Mouse (Mus musculus): ENCODE data around the gene Slc17a9. TPM values are rescaled to one million over a fixed set of nuclear protein-coding genes. Genes with fewer than 3 reads are reported as not detected.
"Not testable (repeated sequence)": the region's sequence is repeated elsewhere in the genome, so short reads cannot be mapped to it uniquely, and the experiment has no call there.

Slc17a9 gene
- total RNA-seq, 2 experiments from 2014 or later: 0.38 TPM; not detected in 1

DNA sequence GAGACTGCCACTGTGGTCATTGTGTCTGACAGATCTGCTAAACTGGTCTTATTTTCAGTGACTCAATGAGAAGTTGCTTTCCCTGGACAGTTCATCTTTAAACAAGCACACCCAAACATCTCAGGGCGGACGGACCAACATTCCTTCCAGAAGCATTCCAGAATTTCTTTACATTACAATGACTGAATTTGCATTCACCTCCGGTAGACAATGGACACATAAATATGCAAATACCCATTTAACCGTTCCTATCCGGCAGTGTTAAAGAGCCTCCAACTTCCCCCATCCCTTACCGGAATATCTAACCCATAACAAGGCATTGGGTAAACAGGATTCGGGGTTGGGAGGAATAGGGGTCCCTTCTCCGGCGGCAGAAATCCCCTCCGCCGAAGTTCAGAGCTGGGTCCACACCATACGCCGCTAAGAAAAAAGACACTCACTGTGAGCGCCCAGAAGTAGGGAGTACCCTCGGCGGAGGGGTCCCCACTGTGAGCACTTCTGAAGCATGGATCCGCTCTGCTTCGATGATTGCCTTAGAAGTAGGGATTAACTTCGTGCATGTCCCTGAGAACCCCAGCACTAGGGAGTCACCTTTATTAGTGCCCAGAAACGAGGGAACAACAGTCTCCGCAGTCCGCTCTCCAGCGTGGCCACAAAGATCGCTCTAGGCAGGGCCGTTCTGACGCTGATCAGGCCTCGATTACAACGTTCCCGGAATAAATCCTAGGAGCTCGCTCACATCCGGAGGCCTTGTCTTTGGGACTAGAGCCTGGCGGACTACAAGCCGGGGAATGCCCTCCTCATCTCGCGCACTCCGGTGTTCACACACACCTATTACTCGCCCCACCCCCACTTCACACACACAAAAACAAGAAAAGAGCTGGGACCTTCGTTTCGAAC lies 15.8 kb upstream of the Slc17a9 start:
- intact Hi-C loops (cut with DNase I): loop anchor here (2.0 to 10.0 kb wide), 2 partner anchors 16 to 434 kb away; partner anchors contain the start of gene Cables2
- DNase-seq: no peak

DNA sequence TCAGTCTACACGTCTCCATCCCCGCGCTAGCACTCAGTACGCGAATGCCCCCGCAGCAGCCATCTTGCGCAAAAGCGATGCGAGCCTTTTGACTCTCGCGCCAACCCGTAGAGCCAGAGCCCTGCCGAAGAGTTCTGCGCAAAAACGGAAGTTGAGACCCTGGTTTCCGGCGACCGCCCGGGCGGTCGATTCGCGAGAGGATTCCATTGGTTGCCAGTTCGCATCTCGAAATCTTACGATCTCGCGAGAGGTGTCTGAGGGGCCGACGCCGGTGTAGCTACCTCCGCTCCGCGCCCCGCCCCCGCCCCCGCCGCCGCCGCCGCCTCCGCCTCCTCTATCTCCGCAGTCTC lies 15.2 kb upstream of the Slc17a9 start, which contains the start of the genes Dido1 and Gid8:
Gene Dido1, minus strand, starts transcription at position 77 of the 350 bp plus-strand sequence.
Gene Gid8, plus strand, starts transcription at position 195 of the 350 bp plus-strand sequence.
- intact Hi-C loops (cut with DNase I): loop anchor here (2.0 to 10.0 kb wide), 3 partner anchors 17 to 435 kb away; partner anchors contain the start of gene Cables2
- DNase-seq: peak; percentile 96 to 97

DNA sequence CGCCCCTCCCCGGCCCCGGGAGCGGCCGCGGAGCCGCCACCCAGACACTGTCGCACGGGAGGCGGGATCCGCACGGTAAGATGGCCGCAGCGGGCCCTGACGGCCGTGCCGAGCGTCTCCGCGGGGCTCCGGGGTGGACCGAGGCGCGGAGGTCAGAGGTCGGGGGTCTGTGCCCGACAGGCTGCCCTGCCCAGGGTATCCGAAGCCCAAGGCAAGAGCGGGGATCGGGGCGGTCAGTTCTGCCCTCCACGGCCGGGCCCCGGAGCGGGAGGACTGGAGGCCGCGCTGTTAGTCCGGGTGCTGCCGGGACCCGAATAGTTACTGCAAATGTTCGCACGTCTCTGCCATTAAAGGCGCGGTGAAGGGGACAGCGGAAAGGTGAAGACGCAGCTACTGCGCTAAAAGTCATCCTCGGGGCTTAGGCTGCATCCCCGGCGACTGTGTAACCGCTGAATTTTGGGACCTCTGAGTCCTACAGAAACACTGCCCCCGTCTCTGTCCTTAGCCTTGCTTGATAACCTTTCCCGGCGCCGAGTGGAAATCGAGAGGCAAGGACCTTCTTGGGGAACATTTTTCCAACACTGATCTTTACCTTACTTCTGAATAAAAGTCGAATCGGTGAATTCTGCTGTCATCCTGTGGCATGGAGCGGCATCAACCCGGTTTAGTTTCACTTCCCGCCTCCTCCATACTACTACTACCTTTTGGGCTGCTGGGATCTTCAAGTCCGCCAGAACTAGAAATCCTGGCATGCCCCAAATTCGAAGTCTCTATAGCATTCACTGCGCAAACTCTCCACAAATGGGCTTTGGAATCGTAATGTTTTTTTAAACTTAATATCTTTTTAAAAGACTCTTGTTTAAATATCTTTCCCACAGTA lies 14.5 kb upstream of the Slc17a9 start:
- intact Hi-C loops (cut with DNase I): loop anchor here (2.0 kb wide), 1 partner anchor 32 kb away; no protein-coding TSS in a partner anchor
- DNase-seq: no peak

DNA sequence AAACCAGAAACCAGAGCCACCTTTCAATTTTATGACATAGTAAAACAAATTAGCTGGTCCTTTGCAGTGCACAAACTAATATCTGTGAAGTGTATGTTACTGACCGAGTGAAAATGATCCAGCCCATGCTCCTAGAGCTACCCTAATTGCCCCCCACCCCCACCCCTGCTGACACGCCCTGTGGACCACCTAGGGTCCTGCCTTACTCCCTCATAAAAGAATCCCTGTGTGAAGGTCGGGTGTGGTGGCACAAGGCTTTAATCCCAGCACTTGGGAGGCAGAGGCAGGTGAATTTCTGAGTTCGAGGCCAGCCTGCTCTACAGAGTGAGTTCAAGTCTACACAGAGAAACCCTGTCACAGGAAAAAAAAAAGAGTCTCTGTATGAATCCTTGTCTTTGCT lies 13.5 kb upstream of the Slc17a9 start:
- intact Hi-C loops (cut with DNase I): loop anchor here (2.0 kb wide), 1 partner anchor 33 kb away; no protein-coding TSS in a partner anchor
- DNase-seq: no peak

DNA sequence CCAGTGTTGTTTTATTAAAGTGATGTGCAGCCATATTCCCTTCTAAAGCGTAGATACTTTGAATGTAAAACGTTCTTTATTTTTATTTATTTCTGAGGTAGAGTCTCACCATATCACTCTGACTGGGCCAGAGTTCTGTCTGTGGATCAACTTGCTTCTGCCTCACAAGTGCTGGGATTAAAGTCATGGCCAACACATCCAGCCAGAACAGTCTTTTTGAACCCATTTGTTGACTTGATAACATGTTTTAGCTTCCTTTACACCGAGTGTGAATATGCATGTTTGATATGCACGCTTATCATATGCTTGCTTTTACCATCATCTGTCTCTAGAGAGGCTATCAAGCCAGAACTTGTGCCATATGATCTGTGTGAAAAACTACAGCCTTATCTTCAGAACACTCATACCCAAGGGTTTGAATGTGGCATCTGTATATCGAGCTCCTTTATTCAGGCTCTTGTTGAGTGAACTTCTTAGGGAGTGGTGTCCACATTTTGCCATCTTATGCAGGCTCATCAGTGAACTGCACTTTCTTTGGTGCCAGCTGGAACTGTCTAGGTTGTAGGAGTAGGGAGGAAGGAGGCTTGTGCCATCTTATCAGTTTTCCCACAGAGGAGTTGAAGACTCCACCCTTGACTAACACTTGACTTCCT lies 12.9 kb upstream of the Slc17a9 start:
- intact Hi-C loops (cut with DNase I): no loop called here

DNA sequence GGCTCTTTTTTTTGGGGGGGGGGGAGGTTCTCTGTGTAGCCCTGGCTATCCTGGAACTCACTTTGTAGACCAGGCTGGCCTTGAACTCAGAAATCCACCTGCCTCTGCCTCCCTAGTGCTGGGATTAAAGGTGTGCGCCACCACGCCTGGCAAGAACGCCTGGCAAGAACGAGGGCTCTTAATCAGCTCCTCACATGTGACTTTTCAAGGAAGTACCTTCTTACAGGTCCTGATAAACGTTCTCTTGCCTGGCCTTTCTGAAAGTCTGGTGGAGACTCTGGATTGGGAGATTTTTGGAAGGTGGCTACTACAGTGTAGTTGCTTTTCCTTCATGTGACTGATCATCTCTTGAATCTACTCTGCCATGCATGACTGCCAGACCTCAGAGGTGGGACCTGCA lies 2.3 kb upstream of the Slc17a9 start:
- intact Hi-C loops (cut with DNase I); DNase-seq: not testable (repeated sequence)

More for the DNA sequence above, 12.9 kb upstream of the Slc17a9 start:
- DNase-seq: no peak

DNA sequence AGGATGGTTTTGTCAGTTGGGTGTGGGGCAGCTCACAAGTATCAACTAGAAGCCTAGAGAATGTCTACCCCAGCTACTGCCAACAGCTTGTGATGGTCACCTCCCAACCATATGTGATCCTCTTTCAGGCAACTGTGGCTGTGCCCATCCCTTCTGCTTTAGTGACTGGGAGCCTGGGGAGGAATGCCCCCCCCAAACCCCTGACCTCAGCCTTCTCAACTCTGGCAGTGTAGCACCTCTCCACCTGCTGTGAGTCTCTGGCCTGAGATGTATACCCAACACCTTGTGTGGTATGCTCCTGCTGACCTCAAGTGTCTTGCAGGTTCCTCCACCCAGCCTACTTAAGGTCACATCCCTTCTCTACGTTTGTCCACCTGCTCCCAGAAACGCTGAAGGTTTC lies 1.2 kb upstream of the Slc17a9 start:
- intact Hi-C loops (cut with DNase I): no loop called here

DNA sequence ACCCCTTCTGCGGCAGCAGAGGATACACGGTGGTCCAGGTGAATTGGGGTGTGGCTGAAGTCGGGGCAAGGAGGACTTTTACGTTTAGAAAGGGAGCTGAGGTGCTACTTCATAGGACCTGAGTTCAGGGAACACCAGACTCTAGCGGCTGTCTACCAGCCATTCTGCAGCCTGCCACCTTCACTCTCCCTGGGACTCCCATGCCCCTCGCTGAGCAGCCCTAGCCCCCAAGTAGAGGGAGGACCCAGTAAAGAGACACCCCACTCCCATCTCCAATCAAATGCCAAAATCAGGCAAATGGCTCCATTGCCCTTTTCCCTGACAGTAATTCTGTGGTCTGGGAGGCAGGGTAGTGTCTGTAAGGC lies 333 bp downstream of the Slc17a9 start:
- no peak for DNase-seq
- intact Hi-C loops (cut with DNase I): no loop called here

More for the DNA sequence above, 1.2 kb upstream of the Slc17a9 start:
- DNase-seq: no peak

DNA sequence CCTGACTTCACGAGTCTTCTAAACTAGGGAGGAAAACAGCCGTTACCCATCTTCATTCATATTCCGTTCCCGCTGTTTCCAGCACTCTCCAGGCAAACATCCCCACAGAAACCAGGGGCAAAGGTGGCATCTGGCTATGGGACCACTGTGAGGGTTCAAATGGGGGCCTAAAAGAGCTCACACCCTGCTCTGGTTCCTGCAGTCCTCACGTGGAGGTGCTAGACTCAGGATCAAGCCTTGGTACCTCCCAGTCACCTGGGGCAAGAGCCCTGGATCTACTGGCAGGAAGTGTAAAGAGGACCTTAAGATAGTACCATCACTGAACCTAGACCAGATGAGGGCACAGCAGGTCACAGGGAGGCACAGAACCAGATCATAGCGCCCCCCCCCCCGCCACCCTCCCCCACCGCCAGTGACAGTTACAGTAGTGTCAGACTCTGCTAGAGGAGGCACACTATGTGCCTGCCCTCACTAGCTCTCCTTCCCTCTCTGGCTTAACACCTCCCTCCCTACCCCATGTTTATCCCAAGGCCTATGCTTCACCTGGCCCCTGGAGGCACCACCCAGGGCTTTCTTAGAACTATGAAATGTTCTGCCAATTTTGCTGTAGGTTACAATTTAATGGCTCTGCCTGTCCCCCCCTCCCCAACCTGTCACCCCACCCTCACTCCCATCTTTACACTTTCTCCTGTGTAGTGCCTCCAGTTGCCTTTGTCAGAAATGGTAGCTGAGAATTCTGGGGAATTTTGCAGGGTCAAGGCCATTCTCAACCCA lies 980 bp downstream of the Slc17a9 start:
- intact Hi-C loops (cut with DNase I): no loop called here
- no peak for DNase-seq

DNA sequence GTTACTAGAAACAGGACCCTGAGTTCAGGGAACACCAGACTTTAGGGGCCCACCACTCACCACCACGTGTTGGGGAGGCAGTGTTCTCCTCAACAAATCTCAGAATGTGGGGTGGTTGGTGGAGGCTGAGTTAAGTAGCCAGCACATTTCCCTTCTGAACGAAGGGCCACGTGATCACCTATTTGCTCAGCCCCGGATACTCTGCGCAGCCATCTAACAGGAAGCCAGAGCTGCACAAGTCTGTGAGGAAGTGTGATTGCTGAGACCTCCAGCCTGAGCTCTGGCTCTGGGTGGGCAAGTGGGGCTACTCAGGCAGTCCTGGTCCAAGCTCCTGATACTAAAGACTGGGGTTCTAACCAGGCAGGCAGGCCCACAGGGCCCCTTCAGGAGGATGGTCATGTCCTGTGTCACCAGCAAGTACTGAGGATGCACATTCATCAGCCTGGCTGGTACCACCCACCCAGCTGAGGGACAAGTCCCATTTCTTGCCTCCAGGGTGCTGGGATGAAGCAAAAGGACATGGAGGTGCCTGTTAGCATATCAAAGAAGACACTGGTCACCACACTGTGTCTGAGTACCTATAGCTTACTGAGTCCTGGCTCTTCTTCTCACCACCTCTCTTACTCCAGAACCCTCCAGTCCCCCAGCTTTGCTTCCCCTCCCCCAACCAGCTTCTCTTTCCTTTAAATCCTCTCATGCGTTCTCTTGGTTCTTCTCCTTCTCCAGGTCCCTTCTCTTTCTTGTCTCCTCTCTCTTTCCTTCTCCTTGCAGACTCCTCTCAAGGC lies 1.8 kb downstream of the Slc17a9 start:
- intact Hi-C loops (cut with DNase I): no loop called here
- no peak for DNase-seq

DNA sequence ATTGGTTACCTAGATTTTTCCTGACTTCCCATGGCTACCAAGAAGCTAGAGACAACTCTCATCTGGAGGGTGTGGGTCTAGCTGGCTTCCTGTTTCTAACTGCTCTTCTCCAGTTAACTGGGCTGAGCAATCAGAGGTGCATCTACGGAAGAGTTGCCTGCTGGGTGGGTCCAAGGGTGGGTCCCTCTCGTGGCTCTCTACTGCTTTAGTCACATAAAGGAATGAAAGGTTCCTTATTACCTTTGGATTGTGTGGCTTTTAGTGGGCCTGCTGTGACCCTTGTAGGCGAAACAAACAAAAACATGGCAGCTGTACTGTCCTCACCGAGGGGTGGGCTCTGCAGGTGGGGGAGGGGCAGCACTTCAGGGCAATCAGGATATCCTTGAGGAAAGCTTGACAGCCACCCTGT lies 2.6 kb downstream of the Slc17a9 start:
- intact Hi-C loops (cut with DNase I): no loop called here

DNA sequence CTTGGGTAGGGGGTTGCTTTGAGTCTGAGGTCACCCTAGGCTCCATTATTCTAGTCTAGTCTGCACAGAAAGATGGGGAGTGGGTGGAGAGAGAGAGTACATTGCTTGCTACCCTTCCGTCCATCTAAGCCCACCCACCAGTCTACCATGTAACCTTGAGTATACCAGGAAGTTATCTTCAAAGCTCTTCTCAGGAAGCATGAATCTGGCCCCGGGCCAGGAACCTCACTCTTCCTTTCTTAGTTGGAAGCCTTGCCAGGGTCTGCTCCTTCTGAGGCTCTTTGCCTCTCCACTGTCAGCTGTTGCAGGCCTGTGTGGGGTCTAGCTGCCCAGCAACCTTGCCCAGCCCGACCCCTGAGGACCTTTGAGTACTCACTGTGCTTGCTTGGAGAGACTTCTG lies 6.0 kb downstream of the Slc17a9 start:
- intact Hi-C loops (cut with DNase I): no loop called here
- DNase-seq: no peak

More for the DNA sequence above, 2.6 kb downstream of the Slc17a9 start:
- no peak for DNase-seq

DNA sequence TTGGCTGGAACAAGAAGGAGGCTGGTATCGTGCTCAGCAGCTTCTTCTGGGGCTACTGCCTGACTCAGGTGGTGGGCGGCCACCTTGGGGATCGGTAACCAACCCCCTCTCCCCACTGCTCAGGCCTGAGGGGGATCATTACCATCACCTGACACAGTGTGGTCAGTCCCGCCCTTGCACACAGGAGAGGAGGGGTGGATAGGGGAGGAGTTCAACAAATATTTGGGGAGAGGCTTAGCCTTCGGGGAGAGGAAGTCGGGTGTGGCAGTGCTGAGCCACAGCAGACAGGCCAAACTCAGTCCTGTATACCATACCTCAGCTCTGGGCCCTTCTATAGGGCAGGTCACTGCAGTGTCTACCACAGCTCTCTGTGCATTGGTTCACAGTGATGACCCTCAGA lies 6.9 kb downstream of the Slc17a9 start:
- DNase-seq: no peak
- intact Hi-C loops (cut with DNase I): no loop called here

DNA sequence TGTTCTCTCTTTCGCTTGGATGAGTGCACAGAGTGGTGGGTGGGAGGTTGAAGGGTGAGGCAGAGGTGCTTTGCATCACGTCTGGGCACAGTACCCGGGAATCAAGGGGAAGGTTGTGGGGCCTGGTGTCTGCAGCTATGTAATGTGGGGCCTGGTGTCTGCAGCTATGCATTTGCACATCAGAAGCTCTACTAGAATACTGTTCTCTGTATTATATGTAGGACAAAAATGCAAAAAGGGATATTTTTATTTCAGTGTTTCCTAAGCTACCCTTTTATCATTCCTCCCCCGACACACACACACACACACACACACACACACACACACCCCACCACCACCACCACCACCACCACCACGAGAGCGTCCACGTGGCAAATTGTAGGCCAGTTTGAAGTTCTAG lies 10.2 kb downstream of the Slc17a9 start:
- intact Hi-C loops (cut with DNase I): no loop called here
- no peak for DNase-seq

DNA sequence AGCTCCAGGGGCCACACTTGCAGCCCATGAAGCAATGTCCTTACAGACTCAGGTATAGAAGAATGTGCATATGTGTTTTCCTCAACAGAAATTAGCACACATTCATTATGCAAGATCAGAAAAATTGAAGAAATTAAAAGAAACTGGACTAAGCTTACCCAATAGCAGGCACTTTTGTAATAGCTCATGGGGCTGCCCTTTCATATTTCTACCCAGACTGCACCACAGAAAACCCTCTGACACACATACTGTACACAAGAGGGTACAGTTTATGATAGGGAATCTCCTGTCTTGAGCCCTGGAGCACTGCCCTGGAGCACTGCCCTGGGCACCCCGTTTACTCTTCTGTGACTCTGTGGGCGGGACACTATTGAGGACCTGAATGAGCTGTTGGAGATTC lies 12.9 kb downstream of the Slc17a9 start:
- intact Hi-C loops (cut with DNase I): no loop called here
- DNase-seq: no peak

DNA sequence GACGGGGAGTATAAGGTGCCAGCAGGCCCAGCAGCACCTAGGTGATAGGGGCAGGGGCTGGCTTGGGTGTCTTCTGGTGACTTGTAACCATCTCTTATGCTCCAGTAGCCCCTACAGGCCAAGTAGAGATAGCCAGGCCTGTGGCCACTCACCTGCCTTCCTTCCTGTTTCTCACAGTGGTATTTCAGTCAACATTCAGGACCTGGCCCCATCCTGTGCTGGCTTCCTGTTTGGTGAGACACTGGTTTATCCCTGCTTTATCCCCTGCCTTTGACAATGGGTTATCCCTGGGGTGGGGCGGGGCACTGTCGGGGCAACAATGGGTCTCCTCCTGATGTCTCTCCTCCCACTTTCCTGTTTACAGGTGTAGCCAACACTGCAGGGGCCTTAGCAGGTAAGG lies 15.3 kb downstream of the Slc17a9 start:
- DNase-seq: no peak
- intact Hi-C loops (cut with DNase I): no loop called here

DNA sequence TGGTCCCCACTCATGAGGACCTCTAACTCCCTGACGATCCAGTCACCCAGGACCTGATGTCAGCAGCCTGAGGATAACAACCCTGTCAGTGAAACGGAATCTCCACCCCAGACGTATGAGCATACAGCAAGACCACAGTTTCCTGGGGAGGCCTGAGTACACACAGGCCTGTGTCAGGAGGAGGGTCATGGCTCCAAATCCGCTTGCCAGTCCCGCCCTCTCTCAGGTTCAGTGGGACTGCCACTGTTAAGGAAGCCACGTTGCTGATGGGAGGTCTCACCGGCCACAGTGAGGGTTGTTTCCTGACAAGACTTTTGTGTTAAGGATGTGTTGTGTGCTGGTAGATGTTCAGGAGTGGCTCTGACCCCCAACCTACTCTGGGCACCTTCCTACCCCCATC lies 16.4 kb downstream of the Slc17a9 start:
- intact Hi-C loops (cut with DNase I): no loop called here
- no peak for DNase-seq

DNA sequence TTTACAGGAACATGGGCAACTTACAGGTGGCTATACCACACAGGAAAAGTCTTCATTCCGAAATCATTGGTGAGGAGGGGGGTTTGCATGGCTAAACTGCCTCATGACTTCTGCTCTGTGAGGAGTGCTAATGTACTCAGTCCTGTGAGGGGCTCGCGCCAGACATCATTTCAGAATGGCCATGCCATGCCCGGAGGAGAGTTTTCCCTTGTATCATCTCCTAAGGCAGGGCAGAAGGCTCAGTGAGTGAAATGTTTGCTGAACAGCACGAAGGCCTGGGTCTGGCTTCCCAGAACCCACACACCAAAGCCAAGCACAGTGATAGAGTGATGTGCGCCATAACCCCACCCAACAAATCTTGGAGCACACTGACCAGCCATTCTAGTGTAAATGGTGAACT lies 17.8 kb downstream of the Slc17a9 start:
- DNase-seq: no peak
- intact Hi-C loops (cut with DNase I): no loop called here

DNA sequence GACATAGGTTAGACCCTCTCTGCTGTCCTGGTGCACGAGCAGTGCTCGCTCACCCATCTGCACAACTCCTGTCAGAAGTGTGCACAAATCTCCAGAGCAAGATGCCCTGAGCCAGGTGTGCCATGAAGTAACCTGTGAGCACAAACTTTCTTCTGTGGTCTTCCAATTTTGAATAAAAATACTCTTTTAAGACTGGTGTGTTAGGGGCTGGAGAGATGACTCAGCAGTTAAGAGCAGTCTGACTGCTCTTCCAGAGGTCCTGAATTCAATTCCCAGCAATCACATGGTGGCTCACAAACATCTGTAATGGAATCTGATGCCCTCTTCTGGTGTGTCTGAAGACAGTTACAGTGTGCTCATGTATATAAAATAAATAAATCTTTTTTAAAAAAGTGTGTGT lies 18.3 kb downstream of the Slc17a9 start:
- DNase-seq: no peak
- intact Hi-C loops (cut with DNase I): no loop called here

Data from heart, postnatal 36 days (tissue).